Mouse (Mus musculus) liver, embryonic 14.5 days (tissue): ENCODE data around the gene Alkbh2. TPM values are rescaled to one million over a fixed set of nuclear protein-coding genes. Genes with fewer than 3 reads are reported as not detected.
A peak's percentile ranks its signal among the peaks of the same experiment; 100 is the strongest.

Experiments
- ATAC-seq: fragments of 200-750 bp; cut with Nextera tagmentation; 2 replicates; pipeline ENCODE4 v1.8.0; 2017; ENCODE audit warnings: moderate number of reproducible peaks, mild to moderate bottlenecking, moderate library complexity; ENCODE audit not compliant: insufficient read depth
- DNase-seq, 3 experiments: peaks; one replicate each; pipeline ENCODE4 v3.0.0-alpha.2; 2012 to 2013; ENCODE audit warnings: low read depth in 3 of 3, low spot score in 3 of 3
- H3K27ac ChIP-seq: fragments of 300-500 bp; sonication (generic); 2 replicates; pipeline ENCODE4 v1.5.1; 2014; ENCODE audit warnings: moderate library complexity, mild to moderate bottlenecking, control low read depth, inconsistent platforms
- H3K27me3 ChIP-seq: fragments of 300-500 bp; sonication (generic); 2 replicates; pipeline ENCODE4 v1.6.1; 2014; ENCODE audit warnings: mild to moderate bottlenecking, low read length, moderate library complexity; ENCODE audit not compliant: control insufficient read depth, insufficient read depth
- H3K36me3 ChIP-seq: fragments of 300-500 bp; sonication (generic); replicated peaks from 2 replicates; pipeline ENCODE4 v1.6.1; 2014; ENCODE audit warnings: low read depth; ENCODE audit not compliant: control insufficient read depth, insufficient read depth
- H3K4me1 ChIP-seq, 2 experiments: fragments of 200-500 bp in 1 of 2; fragments of 300-500 bp in 1 of 2; sonication (generic) in 1 of 2; replicated peaks; 2 replicates each; pipeline ENCODE4 v1.6.1; 2012 to 2014; ENCODE audit warnings: antibody characterized with exemption in 1 of 2, inconsistent platforms in 1 of 2, low read length in 1 of 2; ENCODE audit not compliant: control insufficient read depth in 2 of 2, insufficient read depth in 2 of 2
- H3K4me2 ChIP-seq: fragments of 300-500 bp; sonication (generic); 2 replicates; pipeline ENCODE4 v1.6.1; 2014; ENCODE audit warnings: low read depth, mild to moderate bottlenecking, control low read depth, moderate library complexity
- H3K4me3 ChIP-seq, 2 experiments: fragments of 200-500 bp in 1 of 2; fragments of 300-500 bp in 1 of 2; sonication (generic) in 1 of 2; 2 replicates each; pipeline ENCODE4 v1.5.1; 2012 to 2014; ENCODE audit warnings: low read depth in 2 of 2, low read length in 2 of 2, mild to moderate bottlenecking in 2 of 2, control low read depth in 1 of 2, inconsistent platforms in 1 of 2, moderate library complexity in 1 of 2; ENCODE audit not compliant: insufficient read depth in 1 of 2
- H3K9ac ChIP-seq: fragments of 300-500 bp; sonication (generic); replicated peaks from 2 replicates; pipeline ENCODE4 v1.6.1; 2014; ENCODE audit warnings: mild to moderate bottlenecking, control low read depth, moderate library complexity
- H3K9me3 ChIP-seq: fragments of 300-500 bp; sonication (generic); 2 replicates; pipeline ENCODE4 v1.6.1; 2016; ENCODE audit warnings: low read length, mixed read lengths; ENCODE audit not compliant: control insufficient read depth
- CTCF ChIP-seq: IDR thresholded peaks from 2 replicates; pipeline ENCODE4 v1.5.1; 2016; ENCODE audit warnings: antibody characterized with exemption, low read depth, control low read depth
- EP300 ChIP-seq: IDR thresholded peaks from 2 replicates; pipeline ENCODE4 v1.6.1; 2016; ENCODE audit warnings: antibody characterized with exemption, low read depth
- WGBS: fragments of 180-500 bp; shearing (Covaris S2); extraction: QIAGEN DNeasy Blood & Tissue Kit; methylation state at CpG from one replicate; pipeline ENCODE4 v1.1.7; 2014; ENCODE audit not compliant: insufficient replicate concordance; 5-methylcytosine and 5-hydroxymethylcytosine counted together
- polyA plus RNA-seq, 2 experiments: library from polyadenylated mRNA; depleted of rRNA in 1 of 2; stranded (reverse) in 1 of 2; unstranded in 1 of 2; fragments of >200 nt; fragmentation: Nextera tagmentation in 1 of 2; extraction: Ambion mirVana in 1 of 2; gene quantifications; 2 replicates each; pipeline versions ENCODE4 v1.2.1 to v1.2.3; 2012 to 2014

Alkbh2 gene
- polyA plus RNA-seq, 2 experiments = 3.9 to 5.7 TPM

- H3K27ac ChIP-seq = no peak overlapping the region
These were observed 13.0 kb downstream of the Alkbh2 start for GRCm38 (mm10) chr5:114115030-114115429.

GRCm38 (mm10) chr5:114113334-114113733 is 14.7 kb downstream of the Alkbh2 start:
- 80% methylated on average over 6 of the region's 6 CpGs for WGBS
- Histone ChIP-seq H3K9me3 (no peaks in the 10 kb centered on the region), H3K9ac (no peak overlapping the region), H3K36me3 (no peaks in the 10 kb centered on the region; the same call in 1 of the 2 replicates), H3K27ac (no peak overlapping the region), H3K27me3 (no peaks in the 10 kb centered on the region), H3K4me1 (no peaks in the 10 kb centered on the region), H3K4me2 (no peak overlapping the region), H3K4me3 (no peak overlapping the region)
- DNase-seq (no peak), ATAC-seq (no peak)
- TF ChIP-seq EP300 (no peak), CTCF (peak; percentile 53)

More at GRCm38 (mm10) chr5:114115030-114115429, 13.0 kb downstream of the Alkbh2 start:
- H3K9me3 ChIP-seq = no peaks in the 10 kb centered on the region
- H3K4me3 ChIP-seq = no peak overlapping the region
- no peak overlapping the region for H3K9ac ChIP-seq
- ATAC-seq = no peak
- no peak for DNase-seq
- 64% methylated on average over 5 of the region's 5 CpGs for WGBS
- TF ChIP-seq EP300 = no peak
- no peak for TF ChIP-seq CTCF
- H3K36me3 ChIP-seq = no peaks in the 10 kb centered on the region; the same call in 1 of the 2 replicates
- no peaks in the 10 kb centered on the region for H3K27me3 ChIP-seq
- H3K4me1 ChIP-seq = no peaks in the 10 kb centered on the region
- H3K4me2 ChIP-seq = no peak overlapping the region

- no peak for DNase-seq
- no peaks in the 10 kb centered on the region for H3K4me1 ChIP-seq
- H3K27ac ChIP-seq = no peak overlapping the region
- no peak overlapping the region for H3K4me3 ChIP-seq
- H3K9me3 ChIP-seq = no peaks in the 10 kb centered on the region
- TF ChIP-seq EP300 (no peak), CTCF (no peak)
- WGBS = 71% methylated on average over 13 of the region's 16 CpGs
- H3K9ac ChIP-seq = no peak overlapping the region
- no peaks in the 10 kb centered on the region for H3K27me3 ChIP-seq
- no peak for ATAC-seq
- no peaks in the 10 kb centered on the region; the same call in 1 of the 2 replicates for H3K36me3 ChIP-seq
- H3K4me2 ChIP-seq = no peak overlapping the region
These were observed 21.6 kb downstream of the Alkbh2 start for GRCm38 (mm10) chr5:114106391-114106935.

- H3K4me2 ChIP-seq = no peak overlapping the region
- no peaks in the 10 kb centered on the region for H3K36me3 ChIP-seq
- no peak overlapping the region for H3K4me3 ChIP-seq
- no peak for ATAC-seq
- peaks cover 0 to 9% of the 10 kb centered on the region in 2 experiments; a peak in 3 of 4 replicates for H3K4me1 ChIP-seq
- H3K9ac ChIP-seq = no peak overlapping the region
- TF ChIP-seq EP300 = no peak
- no peak for TF ChIP-seq CTCF
- 25% methylated on average over 1 of the region's 1 CpGs for WGBS
- no peaks in the 10 kb centered on the region for H3K9me3 ChIP-seq
- no peak for DNase-seq
- H3K27ac ChIP-seq = no peak overlapping the region
- H3K27me3 ChIP-seq = no peaks in the 10 kb centered on the region; the same call in 1 of the 2 replicates
These were observed 25.2 kb downstream of the Alkbh2 start for GRCm38 (mm10) chr5:114102807-114103206.

GRCm38 (mm10) chr5:114101873-114102272 is 26.1 kb downstream of the Alkbh2 start:
- peaks cover 0 to 9% of the 10 kb centered on the region in 2 experiments; a peak in 3 of 4 replicates for H3K4me1 ChIP-seq
- no peaks in the 10 kb centered on the region for H3K36me3 ChIP-seq
- no peaks in the 10 kb centered on the region for H3K9me3 ChIP-seq
- TF ChIP-seq CTCF = no peak
- TF ChIP-seq EP300 = no peak
- no peak overlapping the region for H3K4me2 ChIP-seq
- no peak overlapping the region for H3K9ac ChIP-seq
- no peak for ATAC-seq
- DNase-seq = no peak
- WGBS = 78% methylated on average over 4 of the region's 4 CpGs
- no peak overlapping the region for H3K27ac ChIP-seq
- no peaks in the 10 kb centered on the region; the same call in 1 of the 2 replicates for H3K27me3 ChIP-seq
- H3K4me3 ChIP-seq = no peak overlapping the region
